Mouse (Mus musculus) stomach, embryonic 16.5 days (tissue): Measurements from ENCODE around the gene Slc9a8. TPM values are rescaled to one million over a fixed set of nuclear protein-coding genes. Genes with fewer than 3 reads are reported as not detected.

Experiments
- ATAC-seq: fragments of 200-750 bp; cut with Nextera tagmentation; 2 replicates; pipeline ENCODE4 v1.8.0; 2017; ENCODE audit warnings: moderate number of reproducible peaks, moderate TSS enrichment; ENCODE audit not compliant: insufficient read depth, low FRiP score
- H3K27ac ChIP-seq: fragments of 300-500 bp; sonication (generic); 2 replicates; pipeline ENCODE4 v1.5.1; 2014; ENCODE audit warnings: low read length
- H3K27me3 ChIP-seq: fragments of 300-500 bp; sonication (generic); 2 replicates; pipeline ENCODE4 v1.6.1; 2014; ENCODE audit warnings: low read length, control low read depth, mixed read lengths; ENCODE audit not compliant: control insufficient read depth, insufficient read depth
- H3K36me3 ChIP-seq: fragments of 300-500 bp; sonication (generic); 2 replicates; pipeline ENCODE4 v1.6.1; 2014; ENCODE audit warnings: low read length; ENCODE audit not compliant: control insufficient read depth, insufficient read depth
- H3K4me1 ChIP-seq: fragments of 300-500 bp; sonication (generic); 2 replicates; pipeline ENCODE4 v1.6.1; 2014; ENCODE audit warnings: low read length, control low read depth, mixed read lengths; ENCODE audit not compliant: control insufficient read depth, insufficient read depth
- H3K4me2 ChIP-seq: fragments of 300-500 bp; sonication (generic); 2 replicates; pipeline ENCODE4 v1.6.1; 2014; ENCODE audit warnings: low read depth, low read length, mixed read lengths
- H3K4me3 ChIP-seq: fragments of 300-500 bp; sonication (generic); replicated peaks from 2 replicates; pipeline ENCODE4 v1.5.1; 2014; ENCODE audit warnings: mild to moderate bottlenecking, low read length
- H3K9ac ChIP-seq: fragments of 300-500 bp; sonication (generic); 2 replicates; pipeline ENCODE4 v1.6.1; 2014; ENCODE audit warnings: low read length
- H3K9me3 ChIP-seq: fragments of 300-500 bp; sonication (generic); replicated peaks from 2 replicates; pipeline ENCODE4 v1.6.1; 2016; ENCODE audit warnings: low read length, control low read depth; ENCODE audit not compliant: control insufficient read depth
- WGBS: fragments of 180-500 bp; shearing (Covaris S2); extraction: QIAGEN DNeasy Blood & Tissue Kit; methylation state at CpG from one replicate; pipeline ENCODE4 v1.1.7; 2014; 5-methylcytosine and 5-hydroxymethylcytosine counted together
- polyA plus RNA-seq: library from polyadenylated mRNA; unstranded; fragments of >200 nt; fragmentation: Nextera tagmentation; extraction: Ambion mirVana; gene quantifications from 2 replicates; pipeline ENCODE4 v1.2.1, GENCODE M21; 2015

Gene Slc9a8
- polyA plus RNA-seq, 1 experiment from 2014 or later, result 21.5 TPM

DNA sequence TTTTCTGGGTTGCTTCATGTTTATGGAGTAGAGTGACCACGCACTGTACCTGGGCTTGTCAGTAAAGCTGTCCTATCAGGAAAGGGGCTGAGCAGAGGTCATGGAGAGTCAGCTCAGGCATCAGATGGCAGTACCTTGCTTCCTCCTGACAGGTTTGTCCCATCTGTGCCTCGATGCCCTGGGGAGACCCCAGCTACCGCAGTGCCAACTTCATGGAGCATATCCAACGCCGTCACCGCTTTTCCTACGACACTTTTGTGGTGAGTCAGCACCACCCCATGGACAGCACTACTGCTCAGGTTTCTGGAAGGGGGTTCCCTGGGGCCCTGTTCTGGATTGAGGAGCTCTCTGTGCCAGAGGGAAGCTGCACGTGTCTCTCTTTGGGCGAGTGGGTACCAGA, 90.9 kb downstream of the Slc9a8 start:
- ATAC-seq, result no peak
- Histone ChIP-seq H3K4me3 (no peak overlapping the region), H3K9me3 (no peaks in the 10 kb centered on the region), H3K4me2 (no peak overlapping the region), H3K9ac (no peak overlapping the region), H3K27ac (no peak overlapping the region), H3K4me1 (no peaks in the 10 kb centered on the region), H3K27me3 (no peaks in the 10 kb centered on the region), H3K36me3 (peaks cover 33% of the 10 kb centered on the region)
- 96% methylated on average over 9 of the region's 9 CpGs for WGBS

DNA sequence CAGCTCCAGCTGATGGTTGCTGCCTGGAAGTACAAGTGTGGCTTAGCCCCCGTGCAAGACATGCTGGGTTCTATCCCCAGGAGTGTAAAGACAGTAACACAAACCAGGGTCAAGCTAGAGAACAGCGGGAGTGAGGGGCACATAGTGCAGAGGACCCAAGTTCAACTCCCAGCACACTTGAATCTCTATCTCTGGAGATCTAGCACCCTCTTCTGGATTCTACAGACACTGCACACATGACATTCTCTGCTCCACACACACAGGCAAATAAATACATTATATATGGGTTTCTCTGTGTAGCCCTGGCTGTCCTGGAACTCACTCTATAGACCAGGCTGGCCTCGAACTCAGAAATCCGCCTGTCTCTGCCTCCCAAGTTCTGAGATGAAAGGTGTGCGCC, 91.5 kb downstream of the Slc9a8 start:
- Histone ChIP-seq H3K4me2 (no peak overlapping the region), H3K4me1 (no peaks in the 10 kb centered on the region), H3K27me3 (no peaks in the 10 kb centered on the region), H3K27ac (no peak overlapping the region), H3K36me3 (peaks cover 33% of the 10 kb centered on the region), H3K4me3 (no peak overlapping the region), H3K9me3 (no peaks in the 10 kb centered on the region), H3K9ac (no peak overlapping the region)
- WGBS, result 89% methylated on average over 5 of the region's 5 CpGs
- no peak for ATAC-seq

DNA sequence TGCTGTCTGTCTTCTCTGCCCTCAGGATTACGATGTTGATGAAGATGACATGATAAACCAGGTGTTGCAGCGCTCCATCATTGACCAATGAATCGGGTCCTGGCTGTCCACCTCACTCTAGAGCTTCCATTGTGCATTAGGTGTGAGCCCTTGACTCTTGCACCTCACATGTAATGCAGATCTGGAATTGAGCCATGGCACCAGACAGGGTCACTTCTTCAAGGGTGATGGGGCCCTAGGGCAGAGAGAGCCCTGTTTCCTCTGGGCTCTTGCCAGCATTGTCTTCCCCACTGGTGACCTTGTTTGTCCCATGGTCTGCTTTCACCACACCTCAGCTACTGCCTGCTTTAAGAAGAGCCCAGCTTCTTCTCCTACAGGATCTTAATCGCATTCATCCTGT, 93.1 kb downstream of the Slc9a8 start:
- no peaks in the 10 kb centered on the region for H3K4me1 ChIP-seq
- ATAC-seq, result no peak
- H3K36me3 ChIP-seq, result peaks cover 29% of the 10 kb centered on the region
- H3K27ac ChIP-seq, result no peak overlapping the region
- WGBS, result 94% methylated on average over 4 of the region's 4 CpGs
- no peaks in the 10 kb centered on the region for H3K9me3 ChIP-seq
- H3K4me2 ChIP-seq, result no peak overlapping the region
- no peaks in the 10 kb centered on the region for H3K27me3 ChIP-seq
- no peak overlapping the region for H3K9ac ChIP-seq
- no peak overlapping the region for H3K4me3 ChIP-seq

DNA sequence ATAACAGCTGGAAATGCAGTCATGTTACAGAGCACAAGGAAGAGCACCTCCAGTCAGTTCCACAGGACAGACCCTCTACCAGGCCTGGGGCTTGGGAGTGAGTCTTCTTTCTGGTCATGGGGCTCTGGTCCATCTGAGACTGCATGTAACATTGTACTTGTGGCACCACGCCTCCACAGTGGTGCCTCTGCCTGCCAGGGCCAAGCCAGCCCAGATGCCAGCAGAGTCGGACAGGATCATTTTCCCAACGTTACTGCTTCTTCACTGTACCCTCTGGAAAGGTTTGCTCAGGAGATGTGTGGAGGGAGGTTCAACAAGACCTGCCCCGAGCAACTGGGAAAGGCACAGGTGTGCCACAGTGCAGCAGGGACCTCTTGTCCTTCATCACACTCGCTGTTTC, 94.2 kb downstream of the Slc9a8 start:
- peaks cover 29% of the 10 kb centered on the region for H3K36me3 ChIP-seq
- no peak overlapping the region for H3K4me3 ChIP-seq
- no peak for ATAC-seq
- WGBS, result 85% methylated on average over 5 of the region's 5 CpGs
- H3K27me3 ChIP-seq, result no peaks in the 10 kb centered on the region
- H3K4me2 ChIP-seq, result no peak overlapping the region
- H3K27ac ChIP-seq, result no peak overlapping the region
- H3K9me3 ChIP-seq, result no peaks in the 10 kb centered on the region
- no peaks in the 10 kb centered on the region for H3K4me1 ChIP-seq
- H3K9ac ChIP-seq, result no peak overlapping the region

DNA sequence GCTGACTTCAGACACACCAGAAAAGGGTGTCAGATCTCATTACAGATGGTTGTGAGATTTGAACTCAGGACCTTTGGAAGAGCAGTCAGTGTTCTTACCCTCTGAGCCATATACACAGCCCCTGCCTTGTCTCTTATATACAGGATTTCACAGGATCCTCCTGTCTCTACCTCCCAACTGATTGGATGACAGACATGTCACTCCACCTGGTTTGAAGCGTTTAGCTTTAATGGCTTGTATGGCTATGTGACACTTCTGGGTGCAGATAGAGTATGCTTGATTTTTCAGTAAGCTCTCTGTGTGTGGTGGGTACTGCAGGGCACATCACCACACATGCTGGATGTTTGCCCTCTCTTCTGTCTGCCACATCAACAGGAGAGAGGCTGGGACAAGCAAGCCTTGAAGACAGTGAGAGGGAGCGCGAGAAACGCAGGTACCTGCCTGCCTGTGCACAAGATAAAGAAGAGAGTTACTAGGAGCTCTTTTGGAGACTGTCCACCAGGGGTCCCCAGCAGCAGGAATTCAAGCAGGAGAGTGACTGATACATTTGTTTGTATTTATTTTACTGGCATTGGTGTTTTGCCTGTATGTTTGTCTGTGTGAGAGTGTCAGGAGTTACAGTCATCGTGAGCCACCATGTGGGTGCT, 98.2 kb downstream of the Slc9a8 start:
- H3K4me1 ChIP-seq, result no peaks in the 10 kb centered on the region
- no peaks in the 10 kb centered on the region for H3K27me3 ChIP-seq
- no peak overlapping the region for H3K9ac ChIP-seq
- 77% methylated on average over 5 of the region's 5 CpGs for WGBS
- no peak overlapping the region for H3K4me3 ChIP-seq
- no peak for ATAC-seq
- peaks cover 7% of the 10 kb centered on the region; the same call in 1 of the 2 replicates for H3K36me3 ChIP-seq
- no peaks in the 10 kb centered on the region for H3K9me3 ChIP-seq
- H3K4me2 ChIP-seq, result no peak overlapping the region
- H3K27ac ChIP-seq, result no peak overlapping the region

Other genes starting within 250 kb of the Slc9a8 start
- gene Kcnb1, start 231.6 kb upstream of the Slc9a8 start, polyA plus RNA-seq, result 1.6 and 1.7 TPM in 2 replicates
- 23.5 and 24.3 TPM in 2 replicates for gene Ptgis, start 181.1 kb upstream of the Slc9a8 start, polyA plus RNA-seq
- gene B4galt5, start 72.5 kb upstream of the Slc9a8 start, polyA plus RNA-seq, result 7.0 and 7.5 TPM in 2 replicates
- 68.7 and 73.3 TPM in 2 replicates for gene Rnf114, start 70.9 kb downstream of the Slc9a8 start, polyA plus RNA-seq
- gene Spata2, start 71.2 kb downstream of the Slc9a8 start, polyA plus RNA-seq, result 13.8 and 15.9 TPM in 2 replicates
- gene Snai1, start 116.5 kb downstream of the Slc9a8 start, polyA plus RNA-seq, result 15.5 and 15.9 TPM in 2 replicates
- gene Ube2v1, start 210.4 kb downstream of the Slc9a8 start, polyA plus RNA-seq, result 267 and 298 TPM in 2 replicates
- gene Gm20431, start 239.8 kb downstream of the Slc9a8 start, polyA plus RNA-seq, result 9.2 TPM in 1 of 2 replicates, not detected in the other